Mouse (Mus musculus): ENCODE measurements at regions not wholly inside any gene's neighbourhood (a gene's known extent, or its start where the extent isn't known, plus 50 kb on each side); places are given as distances from the start of the nearest gene placed in this dataset.

GRCm38 (mm10) chr2:56997500-56997899, 126.3 kb downstream of the Nr4a2 start:
- ATAC-seq (ENCODE audit: low FRiP score, low read depth) (no peak), DNase-seq (ENCODE audit: low spot score) (no peak)
- Histone ChIP-seq H3K4me2 (replicated peaks; ENCODE audit: low read depth, low read length, severe bottlenecking) (no peak overlapping the region), H3K36me3 (ENCODE audit: control insufficient read depth, insufficient read depth, low read length) (no peaks in the 10 kb centered on the region), H3K9me3 (ENCODE audit: control insufficient read depth, low read length) (no peaks in the 10 kb centered on the region), H3K4me3 (replicated peaks; ENCODE audit: low read length) (no peak overlapping the region), H3K27ac (replicated peaks; ENCODE audit: low read depth, low read length) (no peak overlapping the region), H3K9ac (ENCODE audit: low read depth, low read length, severe bottlenecking) (no peak overlapping the region), H3K27me3 (ENCODE audit: control insufficient read depth, insufficient read depth, low read length) (no peaks in the 10 kb centered on the region), H3K4me1 (ENCODE audit: control insufficient read depth, insufficient read depth, low read length) (no peaks in the 10 kb centered on the region)
- TF ChIP-seq POLR2A (IDR thresholded peaks at IDR 0.05; ENCODE audit: borderline replicate concordance, extremely low read depth, insufficient read depth, insufficient read length): no peak
- WGBS: 71% methylated on average over 10 of the region's 10 CpGs

- Histone ChIP-seq H3K4me1 (ENCODE audit: control insufficient read depth, insufficient read depth, low read length) (no peaks in the 10 kb centered on the region), H3K4me3 (replicated peaks; ENCODE audit: low read length) (no peak overlapping the region), H3K9me3 (ENCODE audit: control insufficient read depth, low read length) (no peaks in the 10 kb centered on the region), H3K36me3 (ENCODE audit: control insufficient read depth, insufficient read depth, low read length) (no peaks in the 10 kb centered on the region), H3K27me3 (ENCODE audit: control insufficient read depth, insufficient read depth, low read length) (no peaks in the 10 kb centered on the region), H3K4me2 (replicated peaks; ENCODE audit: low read depth, low read length, severe bottlenecking) (no peak overlapping the region), H3K27ac (replicated peaks; ENCODE audit: low read depth, low read length) (no peak overlapping the region), H3K9ac (ENCODE audit: low read depth, low read length, severe bottlenecking) (no peak overlapping the region)
- DNase-seq (ENCODE audit: low spot score) (no peak), ATAC-seq (ENCODE audit: low FRiP score, low read depth) (no peak)
- TF ChIP-seq POLR2A (IDR thresholded peaks at IDR 0.05; ENCODE audit: borderline replicate concordance, extremely low read depth, insufficient read depth, insufficient read length): no peak
- WGBS: 75% methylated on average over 5 of the region's 5 CpGs
Measured at GRCm38 (mm10) chr2:56992851-56993250, 131.0 kb downstream of the Nr4a2 start.

DNA sequence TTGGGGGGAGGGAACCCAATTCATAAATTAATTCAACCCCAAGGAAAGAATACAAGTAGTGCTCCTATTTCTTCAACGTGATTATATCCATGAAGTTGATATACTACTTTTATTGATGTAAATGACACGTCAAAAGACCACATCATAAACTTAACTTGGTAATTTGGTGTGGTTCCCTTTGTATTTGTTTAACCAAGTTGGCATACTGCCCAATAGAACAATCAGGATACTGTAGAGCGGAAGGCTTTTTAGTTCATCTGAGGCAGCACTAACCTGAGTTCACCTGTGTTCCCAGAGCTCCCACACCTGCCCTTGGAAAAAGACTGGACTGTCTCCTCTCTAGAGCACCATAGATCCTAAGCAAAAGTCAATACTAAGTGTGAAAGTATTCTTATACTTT, 132.0 kb downstream of the Nr4a2 start:
- Histone ChIP-seq H3K27me3 (ENCODE audit: control insufficient read depth, insufficient read depth, low read length) (no peaks in the 10 kb centered on the region), H3K4me1 (ENCODE audit: control insufficient read depth, insufficient read depth, low read length) (no peaks in the 10 kb centered on the region), H3K36me3 (ENCODE audit: control insufficient read depth, insufficient read depth, low read length) (no peaks in the 10 kb centered on the region), H3K9me3 (ENCODE audit: control insufficient read depth, low read length) (no peaks in the 10 kb centered on the region), H3K9ac (ENCODE audit: low read depth, low read length, severe bottlenecking) (no peak overlapping the region), H3K4me3 (replicated peaks; ENCODE audit: low read length) (no peak overlapping the region), H3K27ac (replicated peaks; ENCODE audit: low read depth, low read length) (no peak overlapping the region), H3K4me2 (replicated peaks; ENCODE audit: low read depth, low read length, severe bottlenecking) (no peak overlapping the region)
- DNase-seq (ENCODE audit: low spot score) (no peak), ATAC-seq (ENCODE audit: low FRiP score, low read depth) (no peak)
- WGBS: 67% methylated on average over 3 of the region's 3 CpGs
- no peak for TF ChIP-seq POLR2A (IDR thresholded peaks at IDR 0.05; ENCODE audit: borderline replicate concordance, extremely low read depth, insufficient read depth, insufficient read length)

- 78% methylated on average over 9 of the region's 9 CpGs for WGBS
- no peak for ATAC-seq (ENCODE audit: low FRiP score, low read depth)
- TF ChIP-seq POLR2A (IDR thresholded peaks at IDR 0.05; ENCODE audit: borderline replicate concordance, extremely low read depth, insufficient read depth, insufficient read length): no peak
Measured at GRCm38 (mm10) chr2:56990768-56991167, 133.0 kb downstream of the Nr4a2 start.

GRCm38 (mm10) chr2:56983167-56983566, 140.6 kb downstream of the Nr4a2 start:
- H3K4me2 ChIP-seq (replicated peaks; ENCODE audit: low read depth, low read length, severe bottlenecking): no peak overlapping the region
- H3K27ac ChIP-seq (replicated peaks; ENCODE audit: low read depth, low read length): no peak overlapping the region
- H3K36me3 ChIP-seq (ENCODE audit: control insufficient read depth, insufficient read depth, low read length): no peaks in the 10 kb centered on the region
- no peak overlapping the region for H3K9ac ChIP-seq (ENCODE audit: low read depth, low read length, severe bottlenecking)
- no peak overlapping the region for H3K4me3 ChIP-seq (replicated peaks; ENCODE audit: low read length)
- no peaks in the 10 kb centered on the region for H3K27me3 ChIP-seq (ENCODE audit: control insufficient read depth, insufficient read depth, low read length)
- ATAC-seq (ENCODE audit: low FRiP score, low read depth): no peak
- no peaks in the 10 kb centered on the region for H3K4me1 ChIP-seq (ENCODE audit: control insufficient read depth, insufficient read depth, low read length)
- DNase-seq (ENCODE audit: low spot score): peak; percentile 32
- TF ChIP-seq POLR2A (IDR thresholded peaks at IDR 0.05; ENCODE audit: borderline replicate concordance, extremely low read depth, insufficient read depth, insufficient read length): no peak
- no peaks in the 10 kb centered on the region for H3K9me3 ChIP-seq (ENCODE audit: control insufficient read depth, low read length)
- 73% methylated on average over 4 of the region's 4 CpGs for WGBS

More at GRCm38 (mm10) chr2:56990768-56991167, 133.0 kb downstream of the Nr4a2 start:
- no peaks in the 10 kb centered on the region for H3K36me3 ChIP-seq (ENCODE audit: control insufficient read depth, insufficient read depth, low read length)
- no peak overlapping the region for H3K4me2 ChIP-seq (replicated peaks; ENCODE audit: low read depth, low read length, severe bottlenecking)
- DNase-seq (ENCODE audit: low spot score): no peak
- no peak overlapping the region for H3K4me3 ChIP-seq (replicated peaks; ENCODE audit: low read length)
- H3K4me1 ChIP-seq (ENCODE audit: control insufficient read depth, insufficient read depth, low read length): no peaks in the 10 kb centered on the region
- H3K9ac ChIP-seq (ENCODE audit: low read depth, low read length, severe bottlenecking): no peak overlapping the region
- no peaks in the 10 kb centered on the region for H3K27me3 ChIP-seq (ENCODE audit: control insufficient read depth, insufficient read depth, low read length)
- H3K27ac ChIP-seq (replicated peaks; ENCODE audit: low read depth, low read length): no peak overlapping the region
- no peaks in the 10 kb centered on the region for H3K9me3 ChIP-seq (ENCODE audit: control insufficient read depth, low read length)

GRCm38 (mm10) chr2:56980601-56981000, 143.2 kb downstream of the Nr4a2 start:
- Histone ChIP-seq H3K4me3 (replicated peaks; ENCODE audit: low read length) (no peak overlapping the region), H3K36me3 (ENCODE audit: control insufficient read depth, insufficient read depth, low read length) (no peaks in the 10 kb centered on the region), H3K4me2 (replicated peaks; ENCODE audit: low read depth, low read length, severe bottlenecking) (no peak overlapping the region), H3K9ac (ENCODE audit: low read depth, low read length, severe bottlenecking) (no peak overlapping the region), H3K27me3 (ENCODE audit: control insufficient read depth, insufficient read depth, low read length) (no peaks in the 10 kb centered on the region), H3K4me1 (ENCODE audit: control insufficient read depth, insufficient read depth, low read length) (no peaks in the 10 kb centered on the region), H3K9me3 (ENCODE audit: control insufficient read depth, low read length) (no peaks in the 10 kb centered on the region), H3K27ac (replicated peaks; ENCODE audit: low read depth, low read length) (no peak overlapping the region)
- ATAC-seq (ENCODE audit: low FRiP score, low read depth) (no peak), DNase-seq (ENCODE audit: low spot score) (no peak)
- TF ChIP-seq POLR2A (IDR thresholded peaks at IDR 0.05; ENCODE audit: borderline replicate concordance, extremely low read depth, insufficient read depth, insufficient read length): no peak
